Mouse (Mus musculus) megakaryocyte, embryonic 14.5 days (primary cell): ENCODE data around the gene Kank4.

ENCODE experiments used
- FLI1 ChIP-seq: IDR thresholded peaks from 2 replicates; pipeline ENCODE4 v1.6.1; 2012; ENCODE audit warnings: low read length, inconsistent platforms, mixed read lengths
- GATA1 ChIP-seq: IDR thresholded peaks from 3 replicates; pipeline ENCODE4 v1.6.1; 2012; ENCODE audit warnings: mixed read lengths, low read length, inconsistent platforms, borderline replicate concordance

- TF ChIP-seq GATA1: no peak
- TF ChIP-seq FLI1: no peak
These were observed 91.9 kb downstream of the Kank4 start for GRCm38 (mm10) chr4:98725439-98725838.
